Mouse (Mus musculus) stomach, embryonic 16.5 days (tissue): ENCODE results near the gene Fto. TPM values are rescaled to one million over a fixed set of nuclear protein-coding genes. Genes with fewer than 3 reads are reported as not detected.

ENCODE experiments used
- ATAC-seq: fragments of 200-750 bp; cut with Nextera tagmentation; 2 replicates; pipeline ENCODE4 v1.8.0; 2017; ENCODE audit warnings: moderate number of reproducible peaks, moderate TSS enrichment; ENCODE audit not compliant: insufficient read depth, low FRiP score
- H3K27ac ChIP-seq: fragments of 300-500 bp; sonication (generic); 2 replicates; pipeline ENCODE4 v1.5.1; 2014; ENCODE audit warnings: low read length
- H3K27me3 ChIP-seq: fragments of 300-500 bp; sonication (generic); 2 replicates; pipeline ENCODE4 v1.6.1; 2014; ENCODE audit warnings: low read length, control low read depth, mixed read lengths; ENCODE audit not compliant: control insufficient read depth, insufficient read depth
- H3K36me3 ChIP-seq: fragments of 300-500 bp; sonication (generic); 2 replicates; pipeline ENCODE4 v1.6.1; 2014; ENCODE audit warnings: low read length; ENCODE audit not compliant: control insufficient read depth, insufficient read depth
- H3K4me1 ChIP-seq: fragments of 300-500 bp; sonication (generic); 2 replicates; pipeline ENCODE4 v1.6.1; 2014; ENCODE audit warnings: low read length, control low read depth, mixed read lengths; ENCODE audit not compliant: control insufficient read depth, insufficient read depth
- H3K4me2 ChIP-seq: fragments of 300-500 bp; sonication (generic); 2 replicates; pipeline ENCODE4 v1.6.1; 2014; ENCODE audit warnings: low read depth, low read length, mixed read lengths
- H3K4me3 ChIP-seq: fragments of 300-500 bp; sonication (generic); replicated peaks from 2 replicates; pipeline ENCODE4 v1.5.1; 2014; ENCODE audit warnings: mild to moderate bottlenecking, low read length
- H3K9ac ChIP-seq: fragments of 300-500 bp; sonication (generic); 2 replicates; pipeline ENCODE4 v1.6.1; 2014; ENCODE audit warnings: low read length
- H3K9me3 ChIP-seq: fragments of 300-500 bp; sonication (generic); replicated peaks from 2 replicates; pipeline ENCODE4 v1.6.1; 2016; ENCODE audit warnings: low read length, control low read depth; ENCODE audit not compliant: control insufficient read depth
- WGBS: fragments of 180-500 bp; shearing (Covaris S2); extraction: QIAGEN DNeasy Blood & Tissue Kit; methylation state at CpG from one replicate; pipeline ENCODE4 v1.1.7; 2014; 5-methylcytosine and 5-hydroxymethylcytosine counted together
- polyA plus RNA-seq: library from polyadenylated mRNA; unstranded; fragments of >200 nt; fragmentation: Nextera tagmentation; extraction: Ambion mirVana; gene quantifications from 2 replicates; pipeline ENCODE4 v1.2.1, GENCODE M21; 2015

Gene Fto
- polyA plus RNA-seq, 1 experiment from 2014 or later, result 73.4 TPM

GRCm38 (mm10) chr8:91443911-91444310 is 130.6 kb downstream of the Fto start:
- Histone ChIP-seq H3K27ac (no peak overlapping the region), H3K27me3 (no peaks in the 10 kb centered on the region), H3K9me3 (no peaks in the 10 kb centered on the region), H3K9ac (no peak overlapping the region), H3K36me3 (no peaks in the 10 kb centered on the region), H3K4me1 (peaks cover 10% of the 10 kb centered on the region; the same call in 1 of the 2 replicates), H3K4me3 (no peak overlapping the region), H3K4me2 (no peak overlapping the region)
- no peak for ATAC-seq
- WGBS, result 60% methylated on average over 4 of the region's 4 CpGs

GRCm38 (mm10) chr8:91444636-91445410 is 131.5 kb downstream of the Fto start:
- ATAC-seq, result no peak; the same call in 1 of the 2 replicates
- 61% methylated on average over 11 of the region's 11 CpGs for WGBS

GRCm38 (mm10) chr8:91445516-91445915 is 132.2 kb downstream of the Fto start:
- no peaks in the 10 kb centered on the region for H3K9me3 ChIP-seq
- H3K4me2 ChIP-seq, result no peak overlapping the region
- no peak overlapping the region for H3K4me3 ChIP-seq
- no peaks in the 10 kb centered on the region for H3K27me3 ChIP-seq
- no peak overlapping the region for H3K9ac ChIP-seq
- ATAC-seq, result no peak
- 67% methylated on average over 10 of the region's 10 CpGs for WGBS
- H3K4me1 ChIP-seq, result peaks cover 10% of the 10 kb centered on the region; the same call in 1 of the 2 replicates
- H3K27ac ChIP-seq, result no peak overlapping the region
- H3K36me3 ChIP-seq, result no peaks in the 10 kb centered on the region

More at GRCm38 (mm10) chr8:91444636-91445410, 131.5 kb downstream of the Fto start:
- no peaks in the 10 kb centered on the region for H3K9me3 ChIP-seq
- peaks cover 10% of the 10 kb centered on the region; the same call in 1 of the 2 replicates for H3K4me1 ChIP-seq
- H3K9ac ChIP-seq, result no peak overlapping the region
- H3K4me2 ChIP-seq, result no peak overlapping the region
- H3K27ac ChIP-seq, result no peak overlapping the region
- H3K27me3 ChIP-seq, result no peaks in the 10 kb centered on the region
- H3K4me3 ChIP-seq, result no peak overlapping the region
- H3K36me3 ChIP-seq, result no peaks in the 10 kb centered on the region

GRCm38 (mm10) chr8:91446008-91446407 is 132.7 kb downstream of the Fto start:
- no peak for ATAC-seq
- no peak overlapping the region for H3K27ac ChIP-seq
- WGBS, result 84% methylated on average over 5 of the region's 5 CpGs
- H3K27me3 ChIP-seq, result no peaks in the 10 kb centered on the region
- no peak overlapping the region for H3K9ac ChIP-seq
- H3K36me3 ChIP-seq, result no peaks in the 10 kb centered on the region
- no peak overlapping the region for H3K4me3 ChIP-seq
- no peaks in the 10 kb centered on the region for H3K9me3 ChIP-seq
- H3K4me1 ChIP-seq, result peaks cover 10% of the 10 kb centered on the region; the same call in 1 of the 2 replicates
- no peak overlapping the region for H3K4me2 ChIP-seq

- no peak for ATAC-seq
- Histone ChIP-seq H3K4me2 (no peak overlapping the region), H3K9ac (no peak overlapping the region), H3K4me3 (no peak overlapping the region), H3K27ac (no peak overlapping the region), H3K27me3 (no peaks in the 10 kb centered on the region), H3K4me1 (peaks cover 10% of the 10 kb centered on the region; the same call in 1 of the 2 replicates), H3K36me3 (no peaks in the 10 kb centered on the region), H3K9me3 (no peaks in the 10 kb centered on the region)
- 78% methylated on average over 7 of the region's 7 CpGs for WGBS
Observed at GRCm38 (mm10) chr8:91448667-91449329, 135.5 kb downstream of the Fto start.

- H3K27ac ChIP-seq, result no peak overlapping the region
- ATAC-seq, result no peak
- H3K4me3 ChIP-seq, result no peak overlapping the region
- WGBS, result 97% methylated on average over 2 of the region's 2 CpGs
- no peaks in the 10 kb centered on the region for H3K36me3 ChIP-seq
- H3K9me3 ChIP-seq, result no peaks in the 10 kb centered on the region
- no peaks in the 10 kb centered on the region for H3K4me1 ChIP-seq
- H3K4me2 ChIP-seq, result no peak overlapping the region
- H3K27me3 ChIP-seq, result no peaks in the 10 kb centered on the region
- no peak overlapping the region for H3K9ac ChIP-seq
Observed at GRCm38 (mm10) chr8:91454926-91455325, 141.6 kb downstream of the Fto start.

GRCm38 (mm10) chr8:91455591-91455990 is 142.3 kb downstream of the Fto start:
- Histone ChIP-seq H3K9ac (no peak overlapping the region), H3K27ac (no peak overlapping the region), H3K9me3 (no peaks in the 10 kb centered on the region), H3K27me3 (no peaks in the 10 kb centered on the region), H3K4me1 (no peaks in the 10 kb centered on the region), H3K4me3 (no peak overlapping the region), H3K36me3 (no peaks in the 10 kb centered on the region), H3K4me2 (no peak overlapping the region)
- no peak for ATAC-seq
- WGBS, result 90% methylated on average over 5 of the region's 5 CpGs

- Histone ChIP-seq H3K27ac (no peak overlapping the region), H3K9ac (no peak overlapping the region), H3K27me3 (no peaks in the 10 kb centered on the region), H3K4me1 (0 out of 2 replicates have a peak, but pooled peaks cover 3% of the 10 kb centered on the region), H3K4me2 (no peak overlapping the region), H3K9me3 (no peaks in the 10 kb centered on the region), H3K4me3 (no peak overlapping the region), H3K36me3 (no peaks in the 10 kb centered on the region)
- no peak for ATAC-seq
- WGBS, result 83% methylated on average over 1 of the region's 1 CpGs
Observed at GRCm38 (mm10) chr8:91458016-91458415, 144.7 kb downstream of the Fto start.

GRCm38 (mm10) chr8:91460965-91461364 is 147.6 kb downstream of the Fto start:
- Histone ChIP-seq H3K27ac (no peak overlapping the region), H3K27me3 (no peaks in the 10 kb centered on the region), H3K4me1 (0 out of 2 replicates have a peak, but pooled peaks cover 3% of the 10 kb centered on the region), H3K36me3 (no peaks in the 10 kb centered on the region), H3K4me2 (no peak overlapping the region), H3K9me3 (no peaks in the 10 kb centered on the region), H3K9ac (no peak overlapping the region), H3K4me3 (no peak overlapping the region)
- 73% methylated on average over 6 of the region's 6 CpGs for WGBS
- ATAC-seq, result no peak
